Mouse (Mus musculus) embryonic facial prominence, embryonic 13.5 days (tissue): ENCODE data around the gene Gm21976. TPM values are rescaled to one million over a fixed set of nuclear protein-coding genes. Genes with fewer than 3 reads are reported as not detected.

Experiments used
- ATAC-seq: fragments of 200-750 bp; cut with Nextera tagmentation; 2 replicates; pipeline ENCODE4 v1.8.0; 2017; ENCODE audit warnings: low read depth; ENCODE audit not compliant: insufficient number of reproducible peaks, insufficient read depth, low FRiP score, low TSS enrichment
- H3K27ac ChIP-seq: fragments of 300-500 bp; sonication (generic); 2 replicates; pipeline ENCODE4 v1.5.1; 2015; ENCODE audit warnings: moderate library complexity, mild to moderate bottlenecking, inconsistent platforms
- H3K27me3 ChIP-seq: fragments of 300-500 bp; sonication (generic); 2 replicates; pipeline ENCODE4 v1.6.1; 2015; ENCODE audit warnings: mild to moderate bottlenecking, inconsistent platforms
- H3K36me3 ChIP-seq: fragments of 300-500 bp; sonication (generic); 2 replicates; pipeline ENCODE4 v1.6.1; 2015; ENCODE audit warnings: mild to moderate bottlenecking, inconsistent platforms
- H3K4me1 ChIP-seq: fragments of 300-500 bp; sonication (generic); 2 replicates; pipeline ENCODE4 v1.6.1; 2015; ENCODE audit warnings: inconsistent platforms
- H3K4me2 ChIP-seq: fragments of 300-500 bp; sonication (generic); 2 replicates; pipeline ENCODE4 v1.6.1; 2015; ENCODE audit warnings: moderate library complexity, mild to moderate bottlenecking, inconsistent platforms
- H3K4me3 ChIP-seq: fragments of 300-500 bp; sonication (generic); 2 replicates; pipeline ENCODE4 v1.5.1; 2015; ENCODE audit warnings: mild to moderate bottlenecking, inconsistent platforms
- H3K9ac ChIP-seq: fragments of 300-500 bp; sonication (generic); 2 replicates; pipeline ENCODE4 v1.6.1; 2015; ENCODE audit warnings: mild to moderate bottlenecking, inconsistent platforms
- H3K9me3 ChIP-seq: fragments of 300-500 bp; sonication (generic); 2 replicates; pipeline ENCODE4 v1.6.1; 2016; ENCODE audit warnings: inconsistent platforms
- WGBS: fragments of 180-500 bp; shearing (Covaris S2); methylation state at CpG from one replicate; pipeline ENCODE4 v1.1.7; 2015; ENCODE audit warnings: mixed read lengths; 5-methylcytosine and 5-hydroxymethylcytosine counted together
- polyA plus RNA-seq: library from polyadenylated mRNA; unstranded; fragments of >200 nt; fragmentation: Nextera tagmentation; extraction: Ambion mirVana; gene quantifications from 2 replicates; pipeline ENCODE4 v1.2.1, GENCODE M21; 2015

Gene Gm21976
- polyA plus RNA-seq, 1 experiment from 2014 or later = not detected

DNA sequence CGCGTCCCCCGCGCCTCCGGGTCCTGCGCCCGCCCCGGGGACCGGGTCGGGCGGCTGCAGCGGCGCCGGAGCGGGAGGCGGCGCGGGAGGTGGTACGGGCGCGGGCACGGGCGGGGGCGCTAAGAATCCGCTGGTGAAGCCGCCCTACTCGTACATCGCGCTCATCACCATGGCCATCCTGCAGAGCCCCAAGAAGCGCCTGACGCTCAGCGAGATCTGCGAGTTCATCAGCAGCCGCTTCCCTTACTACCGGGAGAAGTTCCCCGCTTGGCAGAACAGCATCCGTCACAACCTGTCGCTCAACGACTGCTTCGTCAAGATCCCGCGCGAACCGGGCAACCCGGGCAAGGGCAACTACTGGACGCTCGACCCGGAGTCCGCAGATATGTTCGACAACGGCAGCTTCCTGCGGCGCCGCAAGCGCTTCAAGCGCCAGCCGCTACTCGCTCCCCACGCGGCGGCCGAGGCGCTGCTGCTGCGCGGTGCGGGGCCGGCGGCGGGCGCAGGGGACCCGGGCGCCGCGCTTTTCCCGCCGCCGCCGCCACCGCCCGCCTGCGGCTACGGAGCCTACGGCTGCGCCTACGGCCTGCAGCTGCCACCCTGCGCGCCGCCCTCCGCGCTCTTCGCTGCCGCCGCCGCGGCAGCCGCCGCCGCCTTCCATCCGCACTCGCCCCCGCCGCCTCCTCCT lies 75.3 kb downstream of the Gm21976 start:
- Histone ChIP-seq H3K4me2 (peak overlapping the region; percentile 81), H3K4me3 (peak overlapping the region; percentile 64), H3K27ac (peak overlapping the region; percentile 78), H3K4me1 (peaks cover 26% of the 10 kb centered on the region), H3K9ac (peak overlapping the region; percentile 82), H3K27me3 (peaks cover 89% of the 10 kb centered on the region), H3K36me3 (no peaks in the 10 kb centered on the region), H3K9me3 (no peaks in the 10 kb centered on the region)
- under 1% methylated on average over 90 of the region's 102 CpGs for WGBS
- 0 out of 2 replicates have a peak, but pooled peaks have one; percentile 2 for ATAC-seq

DNA sequence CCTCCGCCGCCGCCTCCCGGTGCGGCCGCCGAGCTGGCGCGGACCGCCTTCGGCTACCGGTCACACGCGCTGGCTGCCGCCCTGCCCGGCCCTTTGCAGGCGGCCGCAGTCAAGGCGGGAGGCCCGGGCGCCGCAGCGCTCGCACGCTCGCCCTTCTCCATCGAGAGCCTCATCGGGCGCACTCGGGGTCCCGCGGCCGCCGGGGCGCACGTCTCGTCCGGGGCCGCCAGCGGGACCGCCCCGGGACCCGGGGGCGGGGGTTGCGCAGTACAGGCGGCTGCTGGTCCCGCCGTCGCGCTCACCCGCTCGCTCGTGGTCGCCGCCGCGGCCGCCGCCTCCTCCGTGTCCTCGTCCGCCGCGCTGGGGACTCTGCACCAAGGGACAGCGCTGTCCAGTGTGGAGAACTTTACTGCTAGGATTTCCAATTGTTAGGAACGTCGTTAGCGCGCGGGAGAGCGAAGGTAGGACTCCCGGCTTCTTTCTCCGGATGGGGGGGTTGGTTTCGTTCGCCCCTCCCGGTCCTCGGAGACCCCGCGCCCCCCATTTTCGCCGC lies 75.9 kb downstream of the Gm21976 start:
- ATAC-seq = no peak
- H3K27me3 ChIP-seq = peaks cover 89% of the 10 kb centered on the region

DNA sequence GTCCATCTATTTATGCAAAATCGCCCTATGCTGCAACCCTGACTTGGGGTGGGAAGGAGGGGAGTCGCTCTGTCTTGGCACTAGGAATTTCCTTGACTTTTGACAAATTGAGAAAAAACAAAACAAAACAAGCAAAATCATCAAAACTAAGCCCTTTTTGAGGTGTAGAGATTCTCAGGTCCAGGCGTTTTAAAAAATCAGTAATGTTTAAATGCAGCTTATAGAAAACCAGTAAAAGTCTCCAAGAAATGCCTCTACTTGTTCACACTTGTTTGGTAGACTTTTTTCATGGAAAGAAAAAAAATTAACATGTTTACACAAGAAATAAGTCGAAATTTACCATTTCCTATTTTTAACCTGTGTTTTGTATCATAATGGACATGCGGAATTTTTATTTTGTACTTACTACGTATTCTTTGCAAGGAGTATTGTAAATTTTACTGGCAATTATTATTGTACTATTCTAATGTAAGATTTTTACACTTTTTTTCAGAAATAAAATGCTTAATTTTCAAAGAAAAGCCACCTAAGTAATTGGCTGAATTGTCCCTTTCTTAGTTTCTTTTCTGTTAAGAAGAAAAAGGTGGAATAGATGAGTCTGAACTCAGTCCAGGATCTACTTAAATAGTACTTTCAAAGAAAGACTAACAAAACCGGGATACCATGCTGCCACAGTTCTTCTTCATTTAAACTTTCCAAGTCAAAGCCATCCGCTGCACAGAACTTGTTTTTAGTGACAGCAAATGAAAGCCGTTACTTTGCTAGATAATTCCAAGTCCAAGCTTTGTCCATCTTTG lies 76.7 kb downstream of the Gm21976 start:
- Histone ChIP-seq H3K27me3 (peaks cover 89% of the 10 kb centered on the region), H3K36me3 (no peaks in the 10 kb centered on the region), H3K4me1 (peaks cover 26% of the 10 kb centered on the region), H3K27ac (no peak overlapping the region), H3K4me2 (peak overlapping the region; percentile 81), H3K4me3 (peak overlapping the region; percentile 64), H3K9me3 (no peaks in the 10 kb centered on the region), H3K9ac (peak overlapping the region; percentile 82)
- WGBS = 7% methylated on average over 9 of the region's 9 CpGs
- no peak for ATAC-seq

More for the DNA sequence above, 75.9 kb downstream of the Gm21976 start:
- Histone ChIP-seq H3K9ac (peak overlapping the region; percentile 82), H3K4me3 (peak overlapping the region; percentile 64), H3K27ac (peak overlapping the region; percentile 78; the same call in 1 of the 2 replicates), H3K9me3 (no peaks in the 10 kb centered on the region), H3K4me2 (peak overlapping the region; percentile 81), H3K4me1 (peaks cover 26% of the 10 kb centered on the region), H3K36me3 (no peaks in the 10 kb centered on the region)
- WGBS = under 1% methylated on average over 72 of the region's 81 CpGs

Other genes starting within 250 kb of the Gm21976 start
- 12.9 and 15.5 TPM in 2 replicates for gene Arhgef28, start 73.4 kb upstream of the Gm21976 start, polyA plus RNA-seq
- 31.1 and 36.6 TPM in 2 replicates for gene Utp15, start 16.8 kb upstream of the Gm21976 start, polyA plus RNA-seq
- gene Ankra2, start 16.8 kb upstream of the Gm21976 start, polyA plus RNA-seq = 24.5 and 24.9 TPM in 2 replicates
- 725 and 786 TPM in 2 replicates for gene Btf3, start 37.1 kb downstream of the Gm21976 start, polyA plus RNA-seq
- gene Foxd1, start 74.4 kb downstream of the Gm21976 start, polyA plus RNA-seq = 3.5 and 3.9 TPM in 2 replicates
- 1.4 and 6.5 TPM in 2 replicates for gene Gm10320, start 212.1 kb downstream of the Gm21976 start, polyA plus RNA-seq